Mouse (Mus musculus) CH12.LX (cell line): ENCODE results near the gene Tank. TPM values are rescaled to one million over a fixed set of nuclear protein-coding genes. Genes with fewer than 3 reads are reported as not detected.

Experiments used
- DNase-seq: peaks from one replicate; pipeline ENCODE4 v3.0.0-alpha.2; 2013; ENCODE audit errors: extremely low read depth
- H3K27ac ChIP-seq: 2 replicates; pipeline ENCODE4 v1.5.1; 2012; ENCODE audit warnings: low read depth, mild to moderate bottlenecking, control low read depth, moderate library complexity; ENCODE audit not compliant: insufficient read depth
- H3K27me3 ChIP-seq: replicated peaks from 2 replicates; pipeline ENCODE3; 2012; ENCODE audit warnings: inconsistent platforms
- H3K36me3 ChIP-seq, 2 experiments: replicated peaks in 1 of 2; 2 replicates each; pipeline versions ENCODE3 to v1.6.1; 2012; ENCODE audit warnings: inconsistent platforms in 1 of 2, low read length in 1 of 2, mild to moderate bottlenecking in 1 of 2, mixed read lengths in 1 of 2, moderate library complexity in 1 of 2; ENCODE audit not compliant: control insufficient read depth in 1 of 2, insufficient read depth in 1 of 2
- H3K4me1 ChIP-seq, 2 experiments: 2 replicates each; pipeline ENCODE4 v1.6.1; 2012; ENCODE audit warnings: inconsistent platforms in 1 of 2, moderate library complexity in 1 of 2; ENCODE audit not compliant: insufficient read depth in 2 of 2, control insufficient read depth in 1 of 2
- H3K4me2 ChIP-seq: 2 replicates; pipeline ENCODE4 v1.6.1; 2012; ENCODE audit warnings: low read depth, mild to moderate bottlenecking, control low read depth; ENCODE audit not compliant: poor library complexity, insufficient read depth, severe bottlenecking
- H3K4me3 ChIP-seq, 3 experiments: fragments of 150-350 bp in 1 of 3; sonication (generic) in 1 of 3; replicated peaks in 1 of 3; 2 replicates each; pipeline versions ENCODE3 to v1.5.1; 2011 to 2012; ENCODE audit warnings: low read depth in 2 of 3, low read length in 2 of 3, mild to moderate bottlenecking in 2 of 3, moderate library complexity in 2 of 3, control low read depth in 1 of 3, improper control_type of control experiment in 1 of 3, inconsistent platforms in 1 of 3, mixed read lengths in 1 of 3; ENCODE audit not compliant: poor library complexity in 1 of 3
- H3K79me2 ChIP-seq: replicated peaks from 2 replicates; pipeline ENCODE4 v1.6.1; 2012; ENCODE audit warnings: mild to moderate bottlenecking, moderate library complexity; ENCODE audit not compliant: control insufficient read depth, poor library complexity, insufficient read depth, severe bottlenecking; ENCODE audit errors: extremely low read depth
- H3K9ac ChIP-seq: 2 replicates; pipeline ENCODE4 v1.6.1; 2012; ENCODE audit warnings: low read depth, mild to moderate bottlenecking, control low read depth, moderate library complexity; ENCODE audit not compliant: insufficient read depth
- H3K9me3 ChIP-seq: replicated peaks from 2 replicates; pipeline ENCODE3; 2012; ENCODE audit warnings: low read length, inconsistent platforms, mixed read lengths
- BHLHE40 ChIP-seq: IDR thresholded peaks from 2 replicates; pipeline ENCODE4 v1.6.1; 2011; ENCODE audit warnings: mild to moderate bottlenecking, low read depth, low read length, improper control_type of control experiment
- CHD1 ChIP-seq: IDR thresholded peaks from 2 replicates; pipeline ENCODE4 v1.6.1; 2012; ENCODE audit warnings: low read depth, low read length, improper control_type of control experiment, inconsistent platforms
- CHD2 ChIP-seq: IDR thresholded peaks from 2 replicates; pipeline ENCODE4 v1.6.1; 2011; ENCODE audit warnings: low read length, improper control_type of control experiment
- CTCF ChIP-seq, 2 experiments: IDR thresholded peaks in 1 of 2; conservative IDR thresholded peaks in 1 of 2; 2 replicates each; pipeline ENCODE4 v1.5.1; 2011 to 2012; ENCODE audit warnings: low read depth in 2 of 2, low read length in 2 of 2, improper control_type of control experiment in 1 of 2, inconsistent platforms in 1 of 2, mild to moderate bottlenecking in 1 of 2, moderate library complexity in 1 of 2
- E2F4 ChIP-seq: IDR thresholded peaks from 2 replicates; pipeline ENCODE4 v1.6.1; 2011; ENCODE audit warnings: low read depth, low read length, improper control_type of control experiment; ENCODE audit not compliant: insufficient replicate concordance
- ELF1 ChIP-seq: IDR thresholded peaks from 2 replicates; pipeline ENCODE4 v1.6.1; 2014; ENCODE audit warnings: low read depth, mild to moderate bottlenecking, inconsistent platforms, low read length, improper control_type of control experiment
- EP300 ChIP-seq: IDR thresholded peaks from 2 replicates; pipeline ENCODE4 v1.6.1; 2011; ENCODE audit warnings: low read length, improper control_type of control experiment
- ETS1 ChIP-seq: conservative IDR thresholded peaks from 2 replicates; pipeline ENCODE4 v1.6.1; 2012; ENCODE audit warnings: low read depth, mild to moderate bottlenecking, inconsistent platforms, low read length, improper control_type of control experiment, moderate library complexity
- GABPA ChIP-seq: IDR thresholded peaks from 2 replicates; pipeline ENCODE4 v1.6.1; 2012; ENCODE audit warnings: low read depth, low read length, improper control_type of control experiment, inconsistent platforms; ENCODE audit not compliant: insufficient replicate concordance
- HCFC1 ChIP-seq: IDR thresholded peaks from 2 replicates; pipeline ENCODE4 v1.6.1; 2012; ENCODE audit warnings: low read depth, mild to moderate bottlenecking, inconsistent platforms, low read length, improper control_type of control experiment
- IRF4 ChIP-seq: IDR thresholded peaks from 2 replicates; pipeline ENCODE4 v1.6.1; 2014; ENCODE audit warnings: low read depth, mild to moderate bottlenecking, inconsistent platforms, low read length, improper control_type of control experiment
- JUN ChIP-seq: IDR thresholded peaks from 2 replicates; pipeline ENCODE4 v1.6.1; 2011; ENCODE audit warnings: low read depth, mild to moderate bottlenecking, low read length, improper control_type of control experiment, moderate library complexity; ENCODE audit not compliant: insufficient read depth
- JUND ChIP-seq: conservative IDR thresholded peaks from 2 replicates; pipeline ENCODE4 v1.6.1; 2011; ENCODE audit warnings: low read depth, low read length, improper control_type of control experiment
- KAT2A ChIP-seq: IDR thresholded peaks from 2 replicates; pipeline ENCODE4 v1.6.1; 2012; ENCODE audit warnings: low read length, improper control_type of control experiment, inconsistent platforms; ENCODE audit not compliant: insufficient replicate concordance
- MAFK ChIP-seq: IDR thresholded peaks from 2 replicates; pipeline ENCODE4 v1.6.1; 2011; ENCODE audit warnings: low read length, improper control_type of control experiment; ENCODE audit not compliant: insufficient replicate concordance
- MAX ChIP-seq: IDR thresholded peaks from 2 replicates; pipeline ENCODE4 v1.6.1; 2011; ENCODE audit warnings: low read length, improper control_type of control experiment
- MAZ ChIP-seq: IDR thresholded peaks from 2 replicates; pipeline ENCODE4 v1.6.1; 2012; ENCODE audit warnings: low read depth, mild to moderate bottlenecking, inconsistent platforms, low read length, improper control_type of control experiment, moderate library complexity
- MEF2A ChIP-seq: IDR thresholded peaks from 2 replicates; pipeline ENCODE4 v1.6.1; 2014; ENCODE audit warnings: low read depth, mild to moderate bottlenecking, inconsistent platforms, low read length, improper control_type of control experiment, borderline replicate concordance
- MXI1 ChIP-seq: IDR thresholded peaks from 2 replicates; pipeline ENCODE4 v1.6.1; 2011; ENCODE audit warnings: mild to moderate bottlenecking, low read depth, low read length, improper control_type of control experiment
- MYC ChIP-seq: IDR thresholded peaks from 2 replicates; pipeline ENCODE4 v1.6.1; 2011; ENCODE audit warnings: low read depth, mild to moderate bottlenecking, improper control_type of control experiment, low read length
- NELFE ChIP-seq: IDR thresholded peaks from 2 replicates; pipeline ENCODE4 v1.6.1; 2011; ENCODE audit warnings: low read depth, low read length, improper control_type of control experiment
- NRF1 ChIP-seq: IDR thresholded peaks from 2 replicates; pipeline ENCODE4 v1.6.1; 2014; ENCODE audit warnings: low read depth, mild to moderate bottlenecking, inconsistent platforms, low read length, improper control_type of control experiment, moderate library complexity
- PAX5 ChIP-seq: IDR thresholded peaks from 2 replicates; pipeline ENCODE4 v1.6.1; 2012; ENCODE audit warnings: low read length, inconsistent platforms, mixed read lengths
- POLR2A ChIP-seq: IDR thresholded peaks from 2 replicates; pipeline ENCODE4 v1.6.1; 2011; ENCODE audit warnings: low read depth, mild to moderate bottlenecking, improper control_type of control experiment, low read length
- POLR2AphosphoS2 ChIP-seq: IDR thresholded peaks from 2 replicates; pipeline ENCODE4 v1.6.1; 2011; ENCODE audit warnings: low read depth, low read length, improper control_type of control experiment
- RAD21 ChIP-seq: IDR thresholded peaks from 2 replicates; pipeline ENCODE4 v1.6.1; 2011; ENCODE audit warnings: low read depth, mild to moderate bottlenecking, low read length, improper control_type of control experiment, moderate library complexity
- RCOR1 ChIP-seq: conservative IDR thresholded peaks from 2 replicates; pipeline ENCODE4 v1.6.1; 2012; ENCODE audit warnings: low read depth, mild to moderate bottlenecking, inconsistent platforms, low read length, improper control_type of control experiment
- SIN3A ChIP-seq: IDR thresholded peaks from 2 replicates; pipeline ENCODE4 v1.6.1; 2012; ENCODE audit warnings: low read length, improper control_type of control experiment, inconsistent platforms
- SMC3 ChIP-seq: IDR thresholded peaks from 2 replicates; pipeline ENCODE4 v1.6.1; 2011; ENCODE audit warnings: low read depth, low read length, improper control_type of control experiment
- TBP ChIP-seq: conservative IDR thresholded peaks from 2 replicates; pipeline ENCODE4 v1.6.1; 2011; ENCODE audit warnings: low read depth, low read length, improper control_type of control experiment
- TCF12 ChIP-seq: IDR thresholded peaks from 2 replicates; pipeline ENCODE4 v1.6.1; 2014; ENCODE audit warnings: low read depth, mild to moderate bottlenecking, inconsistent platforms, low read length, improper control_type of control experiment
- UBTF ChIP-seq: IDR thresholded peaks from 2 replicates; pipeline ENCODE4 v1.6.1; 2012; ENCODE audit warnings: low read depth, mild to moderate bottlenecking, inconsistent platforms, low read length, improper control_type of control experiment, moderate library complexity
- USF1 ChIP-seq: IDR thresholded peaks from 2 replicates; pipeline ENCODE4 v1.6.1; 2014; ENCODE audit warnings: low read depth, mild to moderate bottlenecking, inconsistent platforms, low read length, improper control_type of control experiment
- USF2 ChIP-seq: conservative IDR thresholded peaks from 2 replicates; pipeline ENCODE4 v1.6.1; 2011; ENCODE audit warnings: low read depth, low read length, improper control_type of control experiment
- ZC3H11A ChIP-seq: IDR thresholded peaks from 2 replicates; pipeline ENCODE4 v1.6.1; 2012; ENCODE audit warnings: low read depth, mild to moderate bottlenecking, inconsistent platforms, low read length, improper control_type of control experiment
- ZKSCAN1 ChIP-seq: IDR thresholded peaks from 2 replicates; pipeline ENCODE4 v1.6.1; 2012; ENCODE audit warnings: low read depth, inconsistent platforms, low read length, improper control_type of control experiment, borderline replicate concordance
- ZMIZ1 ChIP-seq: IDR thresholded peaks from 2 replicates; pipeline ENCODE4 v1.6.1; 2012; ENCODE audit warnings: low read depth, mild to moderate bottlenecking, inconsistent platforms, low read length, improper control_type of control experiment
- ZNF384 ChIP-seq: IDR thresholded peaks from 2 replicates; pipeline ENCODE4 v1.6.1; 2012; ENCODE audit warnings: low read depth, low read length, improper control_type of control experiment, inconsistent platforms
- dilution Hi-C: fragments of 300-500 bp; cut with MboI; formaldehyde crosslinking; loops from 2 replicates; pipeline ENCODE4 v1.14.3; 2020; ENCODE audit warnings: low sequenced_read_pairs; ENCODE audit not compliant: extremely low pct_unique_long_range_greater_than_20kb, extremely low pct_ligation_motif_present
- in situ Hi-C: fragments of 300-500 bp; cut with MboI; formaldehyde crosslinking; loops from 3 replicates; pipeline ENCODE4 v1.14.3; 2019; ENCODE audit warnings: low sequenced_read_pairs, low pct_ligation_motif_present, low pct_unique_long_range_greater_than_20kb, mixed read lengths
- polyA plus RNA-seq: library from polyadenylated mRNA; unstranded; fragments of >175 nt; gene quantifications from 2 replicates; pipeline ENCODE4 v1.2.1, GENCODE M21; 2012; ENCODE audit warnings: low read depth; ENCODE audit not compliant: insufficient read length
- total RNA-seq, 2 experiments: library from RNA; depleted of rRNA; stranded (reverse); fragments of 300-350 nt in 1 of 2; fragments of >200 nt in 1 of 2; gene quantifications; 2 replicates each; pipeline ENCODE4 v1.2.3; 2012 to 2014

Tank gene
- 42.3 and 45.7 TPM in 2 replicates for total RNA-seq (2012; rRNA removed)
- 152 and 180 TPM in 2 replicates for total RNA-seq (2014; rRNA removed)
- polyA plus RNA-seq, result 66.4 and 68.7 TPM in 2 replicates

DNA sequence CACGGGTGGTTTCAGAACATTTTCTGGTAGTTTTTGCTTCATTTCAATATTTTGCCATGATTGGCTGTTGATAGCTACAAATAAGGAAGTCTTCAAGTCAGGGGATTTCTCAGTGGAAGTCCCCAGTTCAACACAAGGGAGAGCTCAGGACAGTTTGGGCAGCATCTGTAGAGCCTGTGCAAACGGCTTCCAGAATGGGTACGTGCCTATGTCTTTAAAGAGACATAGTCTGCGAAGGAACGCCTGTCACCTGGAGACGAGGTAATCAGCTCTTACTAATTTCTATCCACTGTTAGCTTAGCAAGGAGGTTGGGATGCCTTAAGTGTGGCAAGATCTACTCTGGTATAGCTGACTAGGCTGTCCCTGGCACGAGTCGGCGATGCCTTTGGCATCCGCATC is at the start of gene Tank:
Tank (plus strand) TSS at position 153 of the 400 bp plus-strand sequence.
- Histone ChIP-seq H3K9ac (peak within 1 kb of the TSS; percentile 88), H3K9me3 (no peaks in the 10 kb centered on the region), H3K4me3 (peak within 1 kb of the TSS; percentile 69 to 100 (median 88))
- TF ChIP-seq MXI1 (peak; percentile 56; the same call in 1 of the 2 replicates), GABPA (no peak), ELF1 (peak; percentile 82), CHD1 (no peak), RAD21 (no peak), CTCF (conservative IDR thresholded peaks at IDR 0.05 in 1 of 2, IDR thresholded peaks at IDR 0.05 in 1 of 2; ENCODE audit: low read depth in 2 of 2, low read length in 2 of 2) (no peak), UBTF (no peak), E2F4 (no peak), ZNF384 (no peak), JUND (no peak), ZC3H11A (no peak), IRF4 (peak; percentile 77), MEF2A (peak; percentile 77; the same call in 1 of the 2 replicates), CHD2 (no peak), ZKSCAN1 (no peak), MYC (no peak; the same call in 1 of the 2 replicates), POLR2A (peak; percentile 91), HCFC1 (peak; percentile 12; the same call in 1 of the 2 replicates), BHLHE40 (peak; percentile 76; the same call in 1 of the 2 replicates), SMC3 (no peak), MAFK (no peak), TBP (peak; percentile 97), POLR2AphosphoS2 (peak; percentile 84; the same call in 1 of the 2 replicates), NRF1 (no peak), ZMIZ1 (peak; percentile 77), PAX5 (no peak), MAZ (no peak), EP300 (peak; percentile 52; the same call in 1 of the 2 replicates), TCF12 (peak; percentile 90), MAX (no peak), KAT2A (no peak), SIN3A (peak; percentile 92), USF2 (no peak), USF1 (no peak), NELFE (peak; percentile 83), RCOR1 (0 out of 2 replicates have a peak, but pooled peaks have one; percentile 41), ETS1 (peak; percentile 77), JUN (no peak)
- TF ChIP-seq, all 38 proteins: peak for 16
- dilution Hi-C loops (no loop called here), in situ Hi-C loops (no loop called here)
- Histone ChIP-seq H3K27ac (peak within 1 kb of the TSS; percentile 100), H3K4me2 (peak within 1 kb of the TSS; percentile 74; the same call in 1 of the 2 replicates), H3K79me2 (peaks cover 32% of the 10 kb centered on the region), H3K27me3 (no peaks in the 10 kb centered on the region), H3K36me3 (peaks cover 0 to 4% of the 10 kb centered on the region in 2 experiments), H3K4me1 (peaks cover 0 to 32% of the 10 kb centered on the region in 2 experiments; a peak in 2 of 4 replicates)
- peak; percentile 91 for DNase-seq
